Mouse (Mus musculus): ENCODE data around the gene Bche. TPM values are rescaled to one million over a fixed set of nuclear protein-coding genes. Genes with fewer than 3 reads are reported as not detected.

The Bche gene
- total RNA-seq (2021), result 1 to 10 TPM; 1.9 to 2.7 TPM
- long read RNA-seq, experiment 1, full-length matches to known transcripts, result 1 of 1 reads
- long read RNA-seq, experiment 1, partial matches to known transcripts, result 0 of 1 reads
- long read RNA-seq, experiment 1, other reads (novel, unspliced or antisense), result 0 of 1 reads
- long read RNA-seq, experiment 2, partial matches to known transcripts, result 1 of 1 reads
- long read RNA-seq, experiment 2, other reads (novel, unspliced or antisense), result 0 of 1 reads

DNA sequence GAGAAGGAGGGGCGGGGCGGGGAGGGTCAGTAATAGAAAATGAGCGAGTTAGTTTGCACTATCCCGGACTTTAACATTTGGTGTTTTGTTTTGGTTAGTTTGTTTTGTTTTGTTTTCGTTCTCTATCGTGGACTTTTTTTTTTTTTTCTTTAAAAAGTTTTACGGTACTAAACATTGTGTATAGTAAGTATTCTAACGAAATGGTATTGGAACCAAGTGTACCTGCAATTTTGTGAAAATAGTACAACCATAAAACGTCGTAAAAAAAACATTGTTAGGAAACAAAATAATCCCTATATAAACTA lies at the start of gene Bche:
Gene Bche, minus strand, starts transcription at position 6 of the 305 bp plus-strand sequence.
- no peak for DNase-seq (ENCODE audit: low spot score)

DNA sequence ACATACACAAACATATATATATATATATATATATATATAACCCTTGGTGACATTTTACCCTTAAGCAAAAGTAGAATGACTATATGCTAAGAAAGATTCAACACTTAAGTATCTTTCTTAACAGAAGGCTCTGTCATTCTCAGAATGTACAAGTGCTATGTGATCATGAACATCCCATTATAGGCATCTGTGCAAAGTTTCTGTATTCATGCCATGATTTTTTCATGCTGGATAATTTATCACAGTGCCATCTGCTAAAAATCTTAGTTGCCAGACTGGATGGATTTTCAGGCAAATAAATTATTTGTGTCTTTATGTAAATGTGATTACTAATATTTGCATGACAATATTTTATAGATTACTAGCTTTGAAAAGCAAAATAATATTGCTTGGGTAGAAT lies 33.8 kb upstream of the Bche start:
- no peak for DNase-seq (ENCODE audit: low spot score)

DNA sequence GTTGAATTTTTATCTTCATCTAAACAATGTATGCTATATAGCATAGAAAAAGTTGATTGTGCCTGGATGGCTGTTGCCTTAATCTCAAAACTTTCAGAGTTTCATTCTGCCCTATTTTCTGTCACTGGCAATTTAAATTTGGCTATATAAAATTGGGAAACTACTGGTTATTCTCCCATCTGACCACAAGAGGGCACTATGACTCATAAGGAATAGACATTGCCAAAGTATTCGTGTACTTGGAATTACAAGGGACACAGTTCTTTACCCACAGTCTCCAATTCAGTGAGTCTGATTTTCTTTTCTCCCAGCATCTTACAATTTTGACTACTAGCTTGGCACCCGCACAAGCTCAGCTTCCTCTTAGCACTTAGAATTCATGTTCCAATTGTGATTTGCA lies 23.5 kb upstream of the Bche start:
- no peak for DNase-seq (ENCODE audit: low spot score)

DNA sequence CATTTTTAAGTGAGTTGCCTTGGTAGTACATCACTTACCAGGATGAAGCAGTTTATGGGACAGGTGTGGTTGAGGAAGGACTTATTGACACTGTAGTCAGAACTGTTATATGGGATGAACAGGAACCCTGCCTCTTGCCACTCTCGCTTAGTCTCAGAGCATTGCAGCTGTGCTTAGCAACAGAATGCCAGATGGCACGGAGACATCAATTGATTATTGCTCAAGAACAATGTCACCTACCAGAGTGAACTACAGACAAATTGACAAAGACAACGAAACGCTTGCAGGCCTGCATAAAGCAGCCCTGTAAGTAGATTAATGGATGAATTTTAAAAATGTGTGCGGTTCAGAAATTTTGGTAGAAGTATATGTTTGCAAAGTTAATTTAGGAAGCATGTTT lies 21.3 kb upstream of the Bche start:
- DNase-seq (ENCODE audit: low spot score), result no peak

DNA sequence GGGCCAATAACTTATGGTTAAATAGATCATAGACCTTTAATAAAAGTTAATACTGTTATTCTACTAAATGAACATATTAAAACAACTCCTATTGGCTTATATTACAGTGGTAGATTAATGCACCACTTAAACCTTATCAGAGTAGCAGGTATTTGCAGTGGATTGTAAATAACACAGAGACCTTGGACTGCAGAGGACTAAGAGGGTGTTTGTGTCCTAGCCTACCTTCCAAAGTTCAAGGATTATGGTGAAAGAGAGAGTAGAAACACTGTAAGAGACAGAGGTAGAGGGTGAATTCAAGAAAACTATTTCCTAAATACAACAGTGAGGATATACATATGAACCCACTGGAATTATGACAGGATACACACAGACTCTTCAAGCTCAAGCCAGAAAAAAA lies 17.5 kb upstream of the Bche start:
- no peak for DNase-seq (ENCODE audit: low spot score)

DNA sequence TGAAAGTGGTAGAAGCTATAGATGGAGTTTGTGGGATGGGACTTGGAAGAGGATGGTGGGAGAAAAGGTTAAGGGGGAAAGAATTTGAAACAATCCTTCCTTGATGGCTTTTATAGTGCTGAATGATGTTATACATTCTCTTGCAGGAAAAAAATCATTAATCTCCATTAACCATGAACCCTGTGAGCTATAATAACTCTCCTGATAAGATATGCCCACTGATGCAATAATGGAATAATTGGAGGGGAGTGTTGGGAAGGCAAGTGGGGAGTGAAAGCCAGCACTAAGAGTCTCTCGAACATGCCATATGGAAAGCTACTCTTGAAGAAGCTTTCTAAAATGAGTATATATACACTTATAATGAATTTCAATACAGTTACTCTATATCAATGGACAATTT lies 16.7 kb upstream of the Bche start:
- no peak for DNase-seq (ENCODE audit: low spot score)

DNA sequence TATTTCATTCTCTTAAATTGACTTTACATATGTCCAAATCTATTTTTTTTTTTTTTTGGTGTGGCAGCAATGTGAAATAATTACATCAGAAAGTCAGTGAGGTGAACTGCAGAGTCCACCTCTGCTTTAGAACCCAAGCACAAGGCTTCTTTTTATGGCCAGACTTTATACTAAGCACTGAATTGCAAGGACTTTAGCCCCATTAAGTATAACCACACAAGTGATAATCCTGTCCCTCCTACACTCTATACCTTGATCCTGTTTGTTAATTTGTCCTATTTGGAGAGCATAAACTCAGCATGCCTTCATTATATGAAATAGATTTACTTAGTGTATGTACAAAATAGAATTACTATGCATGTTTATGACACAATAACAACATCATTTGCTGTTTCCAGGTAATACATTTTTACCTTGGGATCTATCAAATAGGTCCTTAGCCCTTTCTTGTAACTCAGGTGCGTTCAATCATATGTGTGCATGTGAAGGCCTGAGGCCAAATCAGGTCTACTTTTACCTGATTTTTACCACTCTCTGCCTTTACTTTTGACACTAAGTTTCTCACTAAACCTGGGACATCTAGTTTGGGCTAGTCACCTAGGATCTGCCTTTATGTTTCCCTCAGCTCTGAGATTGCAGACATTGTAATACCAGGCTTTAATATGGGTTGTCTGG lies 9.5 kb upstream of the Bche start:
- no peak for DNase-seq (ENCODE audit: low spot score)

DNA sequence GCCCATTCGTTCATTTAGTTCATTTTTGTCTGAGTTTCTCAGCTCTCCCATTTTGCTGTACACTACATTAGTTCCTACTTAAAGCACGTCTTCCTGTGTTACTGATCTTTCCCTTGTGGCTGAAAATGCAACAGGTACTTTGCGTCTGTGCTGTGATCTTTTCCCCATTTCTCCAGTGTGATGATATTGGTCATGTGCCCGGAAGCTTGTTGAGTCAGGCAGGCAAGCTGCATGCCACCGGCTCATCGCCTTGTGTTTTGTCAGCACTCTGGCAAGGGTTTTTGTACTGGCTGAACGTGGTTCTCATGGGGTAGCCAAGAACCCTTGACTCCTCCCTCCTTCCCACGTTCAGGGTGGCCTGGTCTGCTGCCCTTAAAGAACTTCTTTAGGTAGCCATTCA lies 1.7 kb upstream of the Bche start:
- DNase-seq (ENCODE audit: low spot score), result peak; percentile 13

DNA sequence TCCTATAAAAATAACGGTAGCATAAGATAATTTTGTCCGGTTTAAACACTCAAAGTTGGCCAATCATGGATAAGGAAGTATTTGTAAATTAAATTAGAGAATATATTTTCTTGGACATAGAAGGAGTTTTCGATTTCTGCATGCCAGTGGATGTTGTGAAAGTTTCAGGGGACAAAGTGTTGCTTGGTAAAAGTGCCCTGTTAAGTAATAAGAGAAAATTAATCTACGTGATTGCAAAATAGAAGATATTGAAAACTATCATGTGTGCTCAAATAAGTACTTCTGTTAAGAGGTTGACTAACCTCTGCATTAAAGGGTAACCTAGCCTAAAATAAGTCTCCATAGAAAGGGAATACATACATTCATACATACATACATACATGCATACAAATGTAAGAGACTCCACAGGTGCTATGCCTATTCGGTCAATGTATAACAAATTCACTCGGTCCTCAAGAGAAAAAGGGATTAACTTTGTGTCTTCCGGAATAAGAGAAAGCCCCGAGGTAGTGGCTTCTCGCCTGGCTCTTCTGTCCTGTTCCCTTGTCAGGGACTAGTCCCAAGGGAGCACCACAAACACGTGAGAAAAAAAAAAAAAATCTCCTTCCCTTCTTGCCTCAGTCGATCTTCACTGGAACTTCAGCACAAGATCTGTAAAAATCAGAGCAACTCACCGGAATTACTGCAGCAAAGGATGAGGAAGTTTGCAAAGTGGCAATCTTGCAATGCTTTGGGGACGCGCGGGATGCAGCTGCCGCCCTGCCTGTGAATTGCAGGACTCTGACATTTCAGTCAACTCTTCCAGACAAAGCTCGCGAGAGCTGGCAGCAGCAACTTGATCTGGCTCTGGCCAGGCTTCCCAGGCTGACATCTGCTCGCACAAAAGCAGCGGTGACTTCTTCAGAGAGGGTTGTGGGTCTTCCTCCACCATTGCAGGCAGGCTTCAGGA lies 480 bp downstream of the Bche start:
- DNase-seq (ENCODE audit: low spot score), result peak; percentile 56

DNA sequence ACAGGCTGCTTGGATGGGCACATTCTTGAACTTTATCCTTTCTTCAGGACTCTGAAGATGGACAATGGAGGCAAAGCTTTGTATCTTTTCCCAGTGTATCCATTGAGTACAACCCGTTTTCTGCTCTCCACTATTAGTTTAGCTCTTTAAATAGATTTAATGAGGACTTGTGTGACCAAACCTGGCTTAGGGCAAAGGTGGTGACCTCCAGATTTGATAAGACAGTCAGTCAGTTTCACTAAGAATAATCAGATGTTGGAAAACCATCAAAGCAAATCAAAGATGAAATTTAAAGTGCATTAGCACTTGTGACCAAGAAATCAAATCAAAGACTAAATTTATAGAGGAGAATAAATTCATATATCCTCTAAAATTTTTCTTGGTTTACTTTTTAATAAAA lies 1.7 kb downstream of the Bche start:
- no peak for DNase-seq (ENCODE audit: low spot score)

DNA sequence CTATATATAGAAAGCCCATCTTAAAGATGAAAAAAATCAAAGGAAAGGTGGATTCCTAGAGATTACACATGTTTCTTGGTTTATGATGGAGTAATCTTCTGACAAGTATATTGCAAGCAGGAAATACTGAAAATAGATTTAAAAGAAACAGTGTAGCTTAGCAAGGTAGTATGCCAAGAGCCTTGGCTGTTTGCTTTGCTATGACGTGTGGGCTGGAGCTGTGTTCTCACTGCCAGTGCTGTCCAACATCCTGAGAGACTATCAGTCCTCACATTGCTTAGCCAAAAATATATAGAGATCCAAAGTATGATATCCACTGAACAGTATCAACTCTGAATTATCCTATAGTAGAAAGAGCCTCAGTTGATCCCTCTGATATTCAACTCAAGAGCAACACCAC lies 9.3 kb downstream of the Bche start:
- no peak for DNase-seq (ENCODE audit: low spot score)

DNA sequence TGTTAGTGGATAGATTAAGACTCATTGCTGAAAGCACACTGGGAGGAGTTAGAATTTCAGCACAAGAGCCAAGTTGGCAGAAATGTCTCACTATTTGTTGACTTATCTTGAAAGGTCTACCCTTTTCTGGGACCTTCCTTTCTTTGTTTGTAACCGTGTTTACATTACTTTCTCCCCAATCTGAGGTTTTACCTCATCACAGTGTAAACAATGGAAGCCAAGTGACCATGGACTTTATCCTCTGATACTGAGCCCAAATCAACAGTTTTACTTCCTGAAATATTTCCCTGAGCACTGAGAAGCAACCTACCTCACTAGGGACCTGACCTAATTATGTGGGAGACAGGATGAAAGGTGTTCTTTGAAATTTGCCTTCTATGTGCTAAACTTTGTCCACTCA lies 34.9 kb downstream of the Bche start:
- no peak for DNase-seq (ENCODE audit: low spot score)

DNA sequence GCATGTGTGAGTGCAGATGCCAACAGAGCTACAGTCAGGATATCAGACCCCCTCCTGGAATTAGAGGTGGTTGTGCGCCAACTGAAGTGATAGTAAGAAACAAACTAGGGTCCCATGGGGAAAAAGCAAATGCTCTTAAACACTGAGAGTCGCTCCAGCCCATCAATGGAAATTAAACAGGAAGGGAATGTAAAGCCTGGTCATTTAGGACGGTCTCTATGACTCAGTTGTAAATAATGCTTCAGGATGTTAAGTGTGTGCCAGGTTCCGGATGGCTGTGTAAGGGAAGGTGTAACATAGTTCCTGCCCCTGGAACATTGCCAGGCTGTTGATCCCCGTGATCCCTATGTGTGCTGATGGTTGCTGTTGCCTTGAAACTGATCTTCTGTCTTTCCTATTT lies 40.0 kb downstream of the Bche start:
- DNase-seq (ENCODE audit: low spot score), result no peak

DNA sequence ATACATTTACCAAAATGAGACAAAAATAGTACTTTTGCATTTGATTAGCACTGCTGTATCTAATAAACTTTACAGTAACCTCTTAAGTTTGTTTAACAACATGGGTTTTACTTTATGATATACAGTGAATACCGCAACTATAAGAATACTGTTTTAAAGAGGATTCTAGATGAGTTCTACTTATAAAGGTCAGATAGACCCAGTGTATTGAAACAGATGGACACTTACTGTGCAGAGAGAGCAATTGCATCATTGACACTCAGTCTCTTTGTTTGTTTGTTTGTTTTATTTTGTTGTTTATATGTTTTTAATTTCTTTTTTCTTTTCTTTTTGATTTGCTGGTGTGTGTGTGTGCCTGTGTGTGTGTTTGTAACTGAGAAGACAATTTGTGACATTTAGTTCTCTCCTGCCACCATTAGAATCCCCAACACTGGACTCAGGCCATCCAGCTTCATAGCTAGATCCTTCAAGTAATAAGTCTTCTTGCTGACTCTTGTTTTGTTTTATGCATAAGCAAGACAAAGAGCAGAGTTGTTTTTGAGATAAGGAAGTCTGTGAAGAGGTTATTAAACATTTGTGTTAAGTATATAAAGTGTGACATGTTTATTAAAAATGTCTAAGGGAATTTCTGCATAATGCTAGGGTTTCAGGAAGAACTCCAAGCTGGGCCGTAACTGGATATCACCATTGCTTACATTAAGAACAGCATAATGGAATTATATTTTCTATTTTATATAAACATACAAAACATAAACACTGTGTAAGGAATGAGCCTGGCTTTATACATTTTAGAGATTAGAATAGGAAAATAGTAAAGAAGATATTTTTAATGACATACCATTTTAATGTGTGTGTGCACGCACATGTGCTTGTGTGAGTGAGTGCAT lies 40.7 kb downstream of the Bche start:
- no peak for DNase-seq (ENCODE audit: low spot score)

DNA sequence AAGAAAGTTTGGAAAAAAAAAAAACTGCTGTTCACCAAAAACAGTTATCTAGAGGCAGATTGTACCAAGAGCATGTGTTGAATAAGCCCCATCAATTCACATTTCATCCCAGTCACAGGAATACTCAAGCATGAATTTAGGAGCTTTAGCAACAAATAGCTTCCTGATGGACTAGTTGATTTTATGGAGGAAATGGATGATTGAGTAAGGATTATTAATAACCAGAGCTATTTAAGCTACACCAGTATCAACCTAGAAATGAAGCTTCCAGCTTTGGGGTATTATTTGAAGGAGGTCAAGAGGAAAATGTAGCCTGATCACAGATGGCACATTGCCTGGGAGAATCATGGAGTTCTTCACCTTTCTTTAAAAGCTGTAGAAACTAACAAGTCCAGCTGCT lies 57.9 kb downstream of the Bche start:
- no peak for DNase-seq (ENCODE audit: low spot score)

DNA sequence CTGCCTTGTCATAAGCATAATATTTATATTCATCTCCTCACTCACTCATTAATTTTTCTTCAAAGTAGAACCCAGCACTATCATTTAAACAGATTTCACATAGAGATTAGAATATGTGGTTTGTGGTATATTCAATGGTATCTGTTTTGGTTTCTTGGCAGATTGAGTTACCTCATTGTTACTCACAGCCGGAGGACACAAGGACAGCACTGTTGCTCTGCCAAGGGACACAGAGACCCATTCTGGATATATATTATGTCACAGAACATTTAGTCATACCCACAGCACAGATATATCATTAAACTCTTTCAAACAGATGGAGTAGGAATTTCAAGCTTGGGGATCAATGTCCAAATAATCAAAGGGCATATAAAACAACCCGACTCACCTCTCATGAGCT lies 61.2 kb downstream of the Bche start:
- no peak for DNase-seq (ENCODE audit: low spot score)

DNA sequence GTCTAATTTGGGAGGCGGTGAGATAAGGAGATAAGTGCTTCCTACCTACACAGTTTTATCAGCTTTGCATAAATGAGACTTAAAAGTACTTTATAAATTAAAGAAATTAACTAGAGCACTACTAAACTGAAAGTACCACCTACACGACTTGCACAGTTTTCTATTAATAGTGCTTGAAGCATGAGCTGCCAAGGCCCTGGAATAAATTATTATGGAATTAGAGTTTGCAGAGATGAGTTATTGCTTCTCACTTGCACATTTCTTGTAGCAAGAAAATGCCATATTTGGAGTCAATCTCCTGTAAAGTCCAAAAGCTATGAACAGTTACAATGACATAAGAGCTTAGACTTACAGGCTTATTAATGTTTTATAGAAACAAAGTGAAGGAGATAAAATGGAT lies 96.8 kb downstream of the Bche start:
- DNase-seq (ENCODE audit: low spot score), result no peak

DNA sequence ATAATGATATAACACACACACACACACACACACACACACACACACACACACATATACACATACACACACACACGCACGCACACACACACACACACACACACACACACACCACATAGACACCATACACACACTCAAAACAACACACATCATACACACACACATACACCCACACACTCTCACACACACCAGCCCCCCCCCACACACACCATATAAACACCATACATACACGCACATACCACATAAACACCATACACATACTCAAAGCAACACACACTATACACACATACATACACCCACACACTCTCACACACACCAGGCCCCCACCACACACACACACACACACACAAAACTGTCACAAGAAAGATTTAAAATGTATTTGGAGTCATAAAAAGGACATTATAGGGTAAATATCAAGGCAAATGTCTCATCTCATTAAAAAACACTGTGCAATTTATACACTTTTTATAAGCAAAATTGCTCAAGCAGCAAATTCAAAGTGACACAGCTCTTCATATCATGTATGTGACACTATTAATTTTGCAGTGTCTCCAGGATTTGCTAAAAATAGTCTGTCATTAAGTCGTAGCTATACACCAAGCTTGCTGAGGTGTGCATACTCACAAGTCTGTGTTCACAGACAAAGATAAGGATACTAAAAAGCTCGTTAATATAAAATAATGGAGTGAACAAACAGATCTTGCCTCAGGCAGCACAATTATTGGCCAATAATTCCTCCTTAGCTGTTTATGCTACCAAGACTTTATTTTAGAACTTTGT lies 116.3 kb downstream of the Bche start:
- DNase-seq (ENCODE audit: low spot score), result no peak
